Mouse (Mus musculus): ENCODE data around the gene Acsl3. TPM values are rescaled to one million over a fixed set of nuclear protein-coding genes. Genes with fewer than 3 reads are reported as not detected.

Gene Acsl3
- polyA plus RNA-seq, 2 experiments, result 39.7 to 64.8 TPM

DNA sequence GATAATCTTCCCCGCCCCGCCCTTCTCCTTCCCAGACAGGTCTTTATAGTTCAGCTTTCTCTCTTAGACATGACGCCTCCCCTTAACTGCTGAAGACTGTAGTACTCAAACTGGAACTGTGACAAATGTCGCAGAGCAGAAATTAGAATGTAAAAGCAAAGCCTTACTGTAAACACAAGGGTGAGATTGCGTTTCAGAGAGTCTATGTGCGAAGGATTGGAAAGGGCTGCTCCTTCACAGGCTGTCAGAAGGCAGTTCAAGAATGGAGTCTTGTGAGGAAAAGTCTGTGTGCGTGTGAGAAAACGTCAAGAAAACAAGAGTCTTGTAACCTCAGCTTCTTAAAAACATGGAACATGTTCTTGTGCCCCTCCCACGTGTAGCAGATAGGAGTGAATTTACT lies 74.7 kb downstream of the Acsl3 start:
- ATAC-seq (ENCODE audit: low FRiP score, low read depth) (no peak), DNase-seq (ENCODE audit: low spot score) (no peak)
- Histone ChIP-seq H3K27ac (replicated peaks; ENCODE audit: low read depth, low read length) (no peak overlapping the region), H3K4me3 (replicated peaks; ENCODE audit: low read length) (no peak overlapping the region), H3K9ac (ENCODE audit: low read depth, low read length, severe bottlenecking) (no peak overlapping the region), H3K4me2 (replicated peaks; ENCODE audit: low read depth, low read length, severe bottlenecking) (no peak overlapping the region), H3K36me3 (ENCODE audit: control insufficient read depth, insufficient read depth, low read length) (no peaks in the 10 kb centered on the region), H3K4me1 (ENCODE audit: control insufficient read depth, insufficient read depth, low read length) (no peaks in the 10 kb centered on the region), H3K27me3 (ENCODE audit: control insufficient read depth, insufficient read depth, low read length) (no peaks in the 10 kb centered on the region), H3K9me3 (ENCODE audit: control insufficient read depth, low read length) (no peaks in the 10 kb centered on the region)
- WGBS, result 85% methylated on average over 9 of the region's 9 CpGs
- no peak for TF ChIP-seq POLR2A (IDR thresholded peaks at IDR 0.05; ENCODE audit: borderline replicate concordance, extremely low read depth, insufficient read depth, insufficient read length)

- Histone ChIP-seq H3K27me3 (ENCODE audit: control insufficient read depth, insufficient read depth, low read length) (no peaks in the 10 kb centered on the region), H3K27ac (replicated peaks; ENCODE audit: low read depth, low read length) (no peak overlapping the region), H3K9ac (ENCODE audit: low read depth, low read length, severe bottlenecking) (no peak overlapping the region), H3K36me3 (ENCODE audit: control insufficient read depth, insufficient read depth, low read length) (no peaks in the 10 kb centered on the region), H3K4me2 (replicated peaks; ENCODE audit: low read depth, low read length, severe bottlenecking) (no peak overlapping the region), H3K9me3 (ENCODE audit: control insufficient read depth, low read length) (no peaks in the 10 kb centered on the region), H3K4me3 (replicated peaks; ENCODE audit: low read length) (no peak overlapping the region), H3K4me1 (ENCODE audit: control insufficient read depth, insufficient read depth, low read length) (peaks cover 3% of the 10 kb centered on the region; the same call in 1 of the 2 replicates)
- no peak for TF ChIP-seq POLR2A (IDR thresholded peaks at IDR 0.05; ENCODE audit: borderline replicate concordance, extremely low read depth, insufficient read depth, insufficient read length)
- DNase-seq (ENCODE audit: low spot score), result no peak
- 70% methylated on average over 17 of the region's 17 CpGs for WGBS
- no peak for ATAC-seq (ENCODE audit: low FRiP score, low read depth)
Measured at GRCm38 (mm10) chr1:78734261-78735000, 76.8 kb downstream of the Acsl3 start.

- H3K36me3 ChIP-seq (ENCODE audit: control insufficient read depth, insufficient read depth, low read length), result no peaks in the 10 kb centered on the region
- 45% methylated on average over 5 of the region's 5 CpGs for WGBS
- ATAC-seq (ENCODE audit: low FRiP score, low read depth), result no peak
- H3K27ac ChIP-seq (replicated peaks; ENCODE audit: low read depth, low read length), result no peak overlapping the region
- TF ChIP-seq POLR2A (IDR thresholded peaks at IDR 0.05; ENCODE audit: borderline replicate concordance, extremely low read depth, insufficient read depth, insufficient read length), result no peak
- peaks cover 3% of the 10 kb centered on the region; the same call in 1 of the 2 replicates for H3K4me1 ChIP-seq (ENCODE audit: control insufficient read depth, insufficient read depth, low read length)
- H3K9ac ChIP-seq (ENCODE audit: low read depth, low read length, severe bottlenecking), result no peak overlapping the region
- H3K4me3 ChIP-seq (replicated peaks; ENCODE audit: low read length), result no peak overlapping the region
- H3K27me3 ChIP-seq (ENCODE audit: control insufficient read depth, insufficient read depth, low read length), result no peaks in the 10 kb centered on the region
- H3K9me3 ChIP-seq (ENCODE audit: control insufficient read depth, low read length), result no peaks in the 10 kb centered on the region
- DNase-seq (ENCODE audit: low spot score), result no peak
- no peak overlapping the region for H3K4me2 ChIP-seq (replicated peaks; ENCODE audit: low read depth, low read length, severe bottlenecking)
Measured at GRCm38 (mm10) chr1:78737646-78738045, 80.0 kb downstream of the Acsl3 start.

- DNase-seq (ENCODE audit: low spot score), result no peak
- Histone ChIP-seq H3K9ac (ENCODE audit: low read depth, low read length, severe bottlenecking) (no peak overlapping the region), H3K36me3 (ENCODE audit: control insufficient read depth, insufficient read depth, low read length) (no peaks in the 10 kb centered on the region), H3K27ac (replicated peaks; ENCODE audit: low read depth, low read length) (no peak overlapping the region), H3K4me2 (replicated peaks; ENCODE audit: low read depth, low read length, severe bottlenecking) (no peak overlapping the region), H3K27me3 (ENCODE audit: control insufficient read depth, insufficient read depth, low read length) (no peaks in the 10 kb centered on the region), H3K4me3 (replicated peaks; ENCODE audit: low read length) (no peak overlapping the region), H3K9me3 (ENCODE audit: control insufficient read depth, low read length) (no peaks in the 10 kb centered on the region), H3K4me1 (ENCODE audit: control insufficient read depth, insufficient read depth, low read length) (peaks cover 3% of the 10 kb centered on the region; the same call in 1 of the 2 replicates)
- WGBS, result 87% methylated on average over 11 of the region's 11 CpGs
- TF ChIP-seq POLR2A (IDR thresholded peaks at IDR 0.05; ENCODE audit: borderline replicate concordance, extremely low read depth, insufficient read depth, insufficient read length), result no peak
- no peak for ATAC-seq (ENCODE audit: low FRiP score, low read depth)
Measured at GRCm38 (mm10) chr1:78740676-78741075, 83.1 kb downstream of the Acsl3 start.

DNA sequence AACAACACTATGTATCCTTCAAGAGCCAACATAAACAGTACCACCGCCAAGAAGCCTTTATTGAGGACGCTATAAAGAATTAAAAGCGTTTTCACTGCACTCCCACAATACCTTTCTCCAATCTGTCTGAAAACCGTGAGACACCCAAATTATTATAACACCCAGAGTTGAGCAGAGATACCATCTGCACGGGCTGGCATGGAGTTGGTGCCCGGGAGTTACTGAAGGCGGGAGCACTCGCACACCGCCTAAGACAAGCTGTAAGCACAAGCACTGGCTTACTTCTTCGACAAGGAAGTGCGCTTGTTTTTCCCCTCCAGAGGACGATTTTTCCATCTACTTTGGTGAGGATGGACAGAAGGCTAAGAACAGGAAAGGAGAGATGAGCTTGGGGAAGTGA lies 84.6 kb downstream of the Acsl3 start:
- Histone ChIP-seq H3K9ac (ENCODE audit: low read depth, low read length, severe bottlenecking) (no peak overlapping the region), H3K36me3 (ENCODE audit: control insufficient read depth, insufficient read depth, low read length) (no peaks in the 10 kb centered on the region), H3K4me2 (replicated peaks; ENCODE audit: low read depth, low read length, severe bottlenecking) (no peak overlapping the region), H3K4me3 (replicated peaks; ENCODE audit: low read length) (no peak overlapping the region), H3K9me3 (ENCODE audit: control insufficient read depth, low read length) (no peaks in the 10 kb centered on the region), H3K4me1 (ENCODE audit: control insufficient read depth, insufficient read depth, low read length) (peaks cover 3% of the 10 kb centered on the region; the same call in 1 of the 2 replicates), H3K27ac (replicated peaks; ENCODE audit: low read depth, low read length) (no peak overlapping the region), H3K27me3 (ENCODE audit: control insufficient read depth, insufficient read depth, low read length) (no peaks in the 10 kb centered on the region)
- ATAC-seq (ENCODE audit: low FRiP score, low read depth) (no peak), DNase-seq (ENCODE audit: low spot score) (no peak)
- WGBS, result 84% methylated on average over 12 of the region's 12 CpGs
- no peak for TF ChIP-seq POLR2A (IDR thresholded peaks at IDR 0.05; ENCODE audit: borderline replicate concordance, extremely low read depth, insufficient read depth, insufficient read length)

Data from limb, embryonic 14.5 days (tissue).